Mouse (Mus musculus) 3134 (cell line): ENCODE measurements at regions not wholly inside any gene's neighbourhood (a gene's known extent, or its start where the extent isn't known, plus 50 kb on each side); places are given as distances from the start of the nearest gene placed in this dataset.

Experiments used
- DNase-seq: peaks from one replicate; pipeline ENCODE4 v3.0.0-alpha.2; 2011; ENCODE audit warnings: low spot score; ENCODE audit not compliant: insufficient read length; ENCODE audit errors: extremely low read depth

DNA sequence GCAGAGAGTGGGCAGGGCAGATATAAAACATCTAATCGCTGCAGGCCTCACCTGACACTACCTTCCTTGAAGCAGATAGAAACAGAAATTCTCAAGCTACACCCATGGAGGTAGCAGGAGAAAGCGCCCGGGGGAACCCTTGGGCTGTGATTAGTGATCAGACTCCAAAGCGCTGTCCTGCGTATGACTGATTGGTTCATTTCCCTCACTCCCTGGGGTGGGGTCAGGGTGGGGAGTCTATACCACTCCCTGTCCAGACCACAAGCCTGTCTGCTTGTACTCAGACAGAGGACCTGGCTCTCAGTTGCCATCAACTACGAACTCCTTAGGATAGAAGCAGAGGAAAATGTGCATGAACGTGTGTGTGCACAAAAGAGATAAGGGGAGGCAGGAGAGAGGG lies 77.7 kb downstream of the Gm826 start:
- no peak for DNase-seq

DNA sequence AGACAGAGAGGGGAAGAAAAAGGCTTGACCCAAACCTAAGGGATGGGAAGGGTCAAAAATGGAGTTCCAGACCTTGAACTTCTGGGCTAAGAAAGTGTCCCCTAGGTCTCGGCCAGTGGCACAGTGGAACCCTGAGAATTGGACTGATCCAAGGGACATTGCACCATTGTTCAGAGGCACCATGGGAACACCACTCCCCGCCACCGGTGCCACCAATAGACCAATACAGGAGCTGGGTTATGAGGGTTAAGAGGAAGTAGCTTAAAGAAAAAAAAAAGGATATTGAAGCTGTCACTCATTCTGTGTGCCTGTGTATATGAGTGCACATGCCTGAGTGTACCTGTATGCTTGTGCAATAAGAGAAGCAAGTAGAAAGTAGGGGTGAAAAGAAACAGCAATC lies 83.7 kb downstream of the Gm826 start:
- DNase-seq, result no peak

DNA sequence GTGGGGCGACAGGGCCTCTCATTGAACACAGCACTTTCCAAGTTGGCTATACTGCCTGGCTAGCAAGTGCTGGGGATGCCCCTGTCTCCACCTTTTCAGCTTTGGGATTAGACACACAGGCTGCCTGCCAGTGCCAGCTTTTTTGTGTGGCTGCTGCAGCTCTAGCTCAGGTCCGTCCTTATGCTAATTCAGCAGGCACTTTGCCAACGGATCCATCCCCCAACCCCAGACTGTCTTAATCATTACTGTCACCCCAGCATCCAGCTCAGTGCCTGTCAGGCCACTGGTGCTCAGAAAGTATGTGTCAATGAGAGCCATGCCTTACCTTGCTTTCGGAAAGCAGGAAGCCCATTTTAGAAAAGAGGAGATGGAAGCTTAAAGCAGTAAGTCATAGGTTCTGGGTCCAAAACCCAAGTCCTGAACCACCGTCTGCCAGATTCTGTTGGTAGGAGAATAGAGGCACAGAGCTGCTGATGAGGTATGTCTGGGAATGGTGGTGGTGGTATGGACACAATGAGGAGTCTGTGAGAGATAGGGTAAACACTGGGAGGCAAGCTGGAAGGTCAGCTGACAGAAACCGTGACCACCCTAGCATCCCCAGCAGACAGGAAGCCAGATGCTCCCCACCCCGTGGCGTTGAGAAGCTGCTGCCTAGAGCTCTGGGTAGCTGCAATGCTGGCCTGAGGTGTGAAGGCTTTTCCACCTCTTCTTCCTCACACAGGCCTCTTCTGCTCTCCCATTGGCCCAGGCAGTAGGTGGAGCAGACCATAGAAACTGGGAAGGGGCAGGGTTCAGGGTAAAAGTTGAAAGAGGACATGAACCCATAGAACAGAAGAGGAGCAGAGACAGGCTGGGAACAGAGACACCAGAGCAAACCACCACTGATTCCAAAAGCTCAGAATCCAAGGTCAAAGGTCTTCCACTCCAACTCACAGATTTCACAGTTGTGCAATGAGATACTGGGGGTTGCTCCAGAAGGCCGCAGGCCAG lies 84.6 kb downstream of the Gm826 start:
- no peak for DNase-seq

DNA sequence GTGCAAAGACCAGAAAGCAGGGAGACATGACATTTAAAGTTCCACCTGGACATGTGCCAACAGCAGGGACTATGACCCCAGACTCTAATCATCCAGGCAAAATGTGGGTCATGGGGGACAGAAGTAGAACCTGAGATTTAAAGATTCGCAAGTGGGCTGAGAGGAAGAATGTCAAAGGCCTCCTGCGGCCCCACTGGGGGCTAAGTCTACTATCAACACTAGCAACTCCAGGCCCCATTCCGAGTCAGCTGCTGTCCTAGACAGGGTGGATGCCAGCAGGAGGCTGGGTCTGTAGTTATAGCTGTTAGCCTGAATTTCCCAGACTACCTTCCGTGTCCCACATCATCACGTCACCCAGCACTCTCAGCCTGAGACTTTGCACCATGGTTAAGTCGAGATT lies 86.7 kb downstream of the Gm826 start:
- no peak for DNase-seq

DNA sequence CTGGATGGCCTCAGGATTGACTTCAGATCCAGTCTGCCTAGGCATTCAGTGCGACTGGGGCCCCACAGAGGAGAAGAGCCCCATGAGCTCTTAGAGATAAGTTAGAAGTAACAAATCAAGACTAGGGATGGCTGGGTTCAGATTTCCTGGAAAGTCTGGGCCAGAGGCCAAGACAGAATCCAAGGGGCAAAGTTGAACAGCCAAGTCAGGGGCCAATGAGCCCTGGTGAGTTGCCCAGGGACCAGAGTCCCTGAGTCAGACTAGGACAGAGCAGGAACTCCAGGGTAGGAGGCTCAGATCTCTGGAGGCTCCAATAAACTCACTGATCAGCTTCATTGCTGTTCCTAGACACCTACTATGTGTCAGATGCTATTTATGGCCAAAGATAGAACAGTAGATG lies 87.6 kb downstream of the Gm826 start:
- no peak for DNase-seq

DNA sequence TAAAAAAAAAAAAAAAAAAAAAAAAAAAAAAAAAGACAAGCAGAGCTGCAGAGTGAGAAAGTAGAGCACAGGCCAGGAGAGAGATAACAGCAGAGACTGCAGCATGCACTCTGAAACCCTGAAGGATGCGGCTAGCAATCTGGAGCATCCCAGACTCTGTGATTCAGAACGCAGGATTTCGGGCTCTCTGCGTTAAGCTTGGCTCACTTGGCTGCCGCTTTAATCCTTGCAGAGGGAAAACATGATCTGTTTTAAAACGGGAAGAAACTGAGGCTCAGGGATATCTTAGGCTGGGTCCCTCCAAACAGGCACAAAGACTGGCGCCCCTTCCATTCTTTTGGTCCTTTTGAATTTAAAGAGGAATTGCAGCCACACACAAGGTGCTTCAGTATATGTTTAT lies 89.1 kb downstream of the Gm826 start:
- no peak for DNase-seq

DNA sequence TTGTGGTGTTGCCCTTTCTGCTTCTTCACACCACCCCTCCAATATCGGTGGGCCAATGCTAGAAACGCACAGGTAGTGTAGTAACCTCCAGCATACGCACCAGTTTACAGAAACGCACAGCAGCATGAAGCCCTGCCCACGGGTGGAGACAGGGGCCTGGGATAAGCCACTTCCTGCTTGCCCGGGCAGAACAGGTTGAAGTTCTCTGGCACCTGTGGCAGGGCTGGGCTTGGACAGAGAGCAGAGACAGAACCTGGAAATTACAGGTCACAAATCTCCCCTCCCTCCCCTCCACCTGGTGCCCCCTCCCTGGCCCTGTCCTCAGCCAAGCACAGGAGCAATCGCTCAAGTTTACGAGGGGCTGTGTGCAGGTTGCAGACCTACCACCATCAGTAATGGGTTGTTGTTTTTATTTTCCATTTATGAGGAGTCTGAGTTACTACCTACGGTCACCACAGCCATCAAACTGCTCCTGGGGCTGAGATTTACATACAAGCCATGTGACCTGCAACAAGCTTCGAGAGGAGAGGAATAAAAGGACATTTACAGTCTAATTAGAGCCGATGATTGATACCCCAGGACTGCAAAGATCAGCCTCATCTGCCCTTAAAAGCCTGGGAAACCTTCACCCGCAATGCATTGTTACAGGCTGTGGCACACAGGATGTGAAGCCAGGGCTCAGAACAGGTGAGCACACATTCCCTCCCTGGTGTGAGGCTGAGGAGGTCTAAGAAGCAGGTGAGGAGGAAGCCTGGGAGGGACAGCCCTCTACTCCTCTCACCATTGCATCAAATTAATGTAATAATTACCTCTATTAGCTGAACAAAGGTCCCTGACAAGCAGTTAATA lies 93.2 kb downstream of the Gm826 start:
- DNase-seq, result no peak

DNA sequence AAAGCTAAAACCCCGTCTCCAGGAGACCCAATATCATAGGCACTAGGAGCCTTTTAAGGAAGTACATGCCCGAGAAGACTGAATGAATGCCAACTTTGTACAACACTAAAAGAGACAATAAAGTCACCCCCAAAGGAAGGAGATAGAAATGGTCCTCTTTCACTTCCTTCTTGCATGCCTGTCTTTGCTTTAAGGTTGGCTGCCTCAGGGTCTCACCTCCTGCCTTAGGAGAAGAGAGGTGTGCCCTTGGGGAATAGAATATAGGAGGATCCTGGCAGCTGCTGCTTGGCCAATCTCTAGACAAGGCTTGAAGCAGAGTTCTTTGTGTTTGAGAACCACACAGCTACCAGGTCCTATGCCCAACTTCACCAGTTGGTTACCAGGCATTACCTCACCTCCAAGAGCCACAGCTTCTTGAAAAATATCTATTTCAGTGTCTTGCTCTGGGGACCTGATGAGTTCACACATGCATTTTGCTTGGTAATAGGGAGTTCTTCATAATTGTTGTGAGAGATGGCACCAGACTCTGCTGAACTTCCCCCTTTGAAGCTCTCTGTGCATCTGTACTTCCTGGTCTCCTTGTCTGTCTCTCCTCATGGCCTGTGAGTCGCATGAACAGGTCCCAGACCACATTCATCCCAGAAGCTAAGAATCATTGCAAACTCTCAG lies 96.4 kb downstream of the Gm826 start:
- DNase-seq, result no peak

DNA sequence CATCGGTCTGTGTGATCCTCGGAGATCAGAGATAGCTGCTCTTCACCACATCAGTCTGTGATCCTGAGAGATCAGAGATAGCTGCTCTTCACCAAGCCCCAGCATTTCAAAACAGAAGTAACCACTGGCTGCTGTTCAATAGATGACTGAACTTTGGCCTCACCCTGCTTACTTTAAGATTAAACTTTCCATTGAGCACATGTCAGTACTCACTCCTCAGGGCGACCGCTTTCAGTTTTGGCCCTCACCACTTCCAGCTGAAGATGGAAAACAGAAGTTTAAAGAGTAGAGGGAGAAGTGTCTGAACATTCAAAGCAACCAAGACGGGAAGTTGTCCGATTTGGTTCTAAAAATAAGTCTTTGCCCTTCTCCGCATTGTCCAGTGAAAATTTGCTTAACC lies 97.2 kb downstream of the Gm826 start:
- no peak for DNase-seq

DNA sequence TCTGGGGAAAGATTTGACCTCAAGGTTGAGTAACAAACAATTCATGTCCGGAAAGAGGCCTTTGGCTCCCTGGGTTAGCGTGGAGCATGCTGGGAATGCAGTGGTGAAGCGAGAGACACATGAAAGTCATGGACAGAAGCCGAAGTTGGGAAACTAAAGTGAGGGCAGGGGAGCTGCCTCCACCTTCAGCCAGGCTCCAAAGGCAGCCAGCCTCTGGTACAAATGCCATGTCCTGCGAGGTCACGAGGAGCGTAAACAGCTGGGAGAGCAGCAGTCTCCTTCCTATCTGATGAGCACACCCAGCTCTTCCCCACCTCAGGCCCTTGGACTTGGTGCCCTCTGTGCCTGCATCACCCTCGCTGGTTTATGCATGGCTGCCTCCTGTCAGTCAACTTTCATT lies 103.2 kb downstream of the Gm826 start:
- no peak for DNase-seq

DNA sequence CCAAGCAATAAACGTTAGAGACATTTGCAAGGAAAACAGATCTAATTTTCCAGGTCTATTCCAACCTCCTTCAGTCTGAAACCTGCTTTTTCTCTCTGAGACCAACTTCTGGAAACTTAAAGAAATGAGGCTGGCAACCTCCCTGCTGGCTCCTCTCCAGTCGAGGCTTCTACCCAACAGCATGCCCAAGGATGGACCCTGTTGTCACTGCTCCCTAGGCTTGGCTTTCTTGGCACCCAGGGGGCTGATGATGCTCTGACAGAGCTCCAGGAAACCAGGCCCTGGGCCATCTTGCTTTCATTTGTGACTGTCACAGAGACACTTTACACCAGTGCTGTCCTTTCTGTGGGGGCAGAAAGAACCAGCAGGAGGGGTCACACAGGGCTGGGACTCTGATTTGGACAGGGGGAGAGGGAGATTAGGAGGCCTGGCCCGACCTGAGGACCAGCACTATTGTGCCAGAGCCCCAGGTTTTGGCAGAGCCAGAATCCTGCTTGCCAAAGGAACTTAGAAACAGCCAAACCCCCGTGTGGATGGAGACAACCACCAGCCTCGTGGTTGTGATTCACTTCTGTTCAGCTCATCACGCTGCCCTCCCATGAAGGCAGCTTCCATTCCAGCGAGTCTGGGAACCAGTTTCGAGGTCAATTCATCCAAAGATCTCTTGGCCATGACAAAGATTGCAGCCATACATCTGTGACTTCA lies 105.5 kb downstream of the Gm826 start:
- peak; percentile 41 for DNase-seq

DNA sequence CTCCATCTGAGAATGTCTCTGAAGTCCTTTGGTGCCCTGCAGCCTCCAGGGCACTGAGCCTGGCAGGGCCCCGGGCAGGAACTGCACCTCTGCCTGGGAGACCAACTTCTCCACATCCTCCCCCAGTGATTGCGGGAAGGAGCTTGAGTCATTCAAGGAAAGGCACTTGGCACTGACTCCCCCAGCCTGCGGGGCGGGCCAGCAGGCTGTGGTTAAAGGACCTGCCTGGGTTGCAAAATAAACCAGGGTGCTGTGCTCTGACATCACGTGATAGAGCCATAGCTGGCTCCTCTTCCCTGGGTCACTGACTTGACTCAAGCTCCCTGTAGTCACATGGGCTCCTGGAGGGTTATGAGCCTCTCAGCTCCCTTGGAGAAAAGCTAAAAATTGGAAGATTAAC lies 108.5 kb downstream of the Gm826 start:
- DNase-seq, result peak; percentile 91

DNA sequence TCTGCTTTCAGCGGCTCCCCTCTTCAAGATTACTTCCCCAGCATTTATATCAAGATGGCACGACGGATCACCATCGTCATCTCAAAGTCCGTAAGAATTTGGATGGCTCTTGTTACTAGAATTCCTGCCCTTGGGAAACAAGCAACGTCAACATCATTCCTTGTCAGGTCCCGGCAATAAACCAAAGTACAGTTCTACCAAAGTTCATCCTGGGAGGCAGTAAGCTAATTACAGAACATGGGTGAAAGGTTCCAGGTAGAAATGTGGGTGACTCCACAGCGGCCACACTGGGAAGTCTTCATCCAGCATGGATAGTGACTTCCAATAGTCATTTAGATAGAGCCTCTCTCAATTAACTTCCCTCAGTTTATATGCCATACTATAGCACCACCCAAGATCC lies 110.6 kb downstream of the Gm826 start:
- DNase-seq, result no peak

DNA sequence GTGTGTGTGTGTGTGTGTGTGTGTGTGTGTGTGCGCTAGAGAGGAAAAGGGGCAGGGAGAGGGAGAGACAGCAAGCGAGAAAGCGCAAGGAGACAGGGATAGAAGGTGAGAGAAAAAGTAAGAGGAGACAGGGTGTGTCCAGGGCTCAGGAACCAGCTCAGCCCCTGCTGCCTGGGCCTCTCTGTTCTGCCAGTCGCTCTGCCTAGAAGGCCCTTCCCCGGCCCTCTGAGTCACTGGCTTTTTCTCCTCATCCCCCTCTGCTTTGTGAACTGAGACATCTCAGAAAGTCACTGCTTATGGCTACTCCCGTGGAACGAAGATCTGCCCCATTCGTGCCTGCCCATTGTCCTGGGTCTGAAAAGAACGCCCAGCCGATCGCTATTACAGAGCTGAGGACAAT lies 112.2 kb downstream of the Gm826 start:
- no peak for DNase-seq

DNA sequence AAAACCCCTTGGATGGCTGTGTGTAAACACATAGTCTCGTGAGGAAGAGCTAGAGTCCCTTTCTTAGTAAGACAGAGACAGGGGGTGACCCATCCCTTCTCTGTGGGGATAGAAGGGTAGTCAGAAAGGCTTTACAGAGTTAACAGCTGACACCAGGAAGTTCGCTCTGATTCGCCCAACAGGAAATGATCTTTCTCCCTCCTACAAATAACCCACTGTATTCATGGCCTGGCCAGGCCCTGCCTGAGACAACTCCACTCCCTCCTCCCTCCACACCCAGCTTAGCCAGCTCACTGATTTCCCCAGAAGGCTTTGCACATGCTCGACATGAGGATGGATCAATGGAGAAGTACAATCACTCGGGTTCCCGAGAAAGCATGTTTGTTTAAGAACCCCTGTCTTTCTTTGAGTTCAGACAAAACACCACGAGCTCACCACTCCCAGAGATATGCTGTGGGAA lies 113.4 kb downstream of the Gm826 start:
- no peak for DNase-seq

DNA sequence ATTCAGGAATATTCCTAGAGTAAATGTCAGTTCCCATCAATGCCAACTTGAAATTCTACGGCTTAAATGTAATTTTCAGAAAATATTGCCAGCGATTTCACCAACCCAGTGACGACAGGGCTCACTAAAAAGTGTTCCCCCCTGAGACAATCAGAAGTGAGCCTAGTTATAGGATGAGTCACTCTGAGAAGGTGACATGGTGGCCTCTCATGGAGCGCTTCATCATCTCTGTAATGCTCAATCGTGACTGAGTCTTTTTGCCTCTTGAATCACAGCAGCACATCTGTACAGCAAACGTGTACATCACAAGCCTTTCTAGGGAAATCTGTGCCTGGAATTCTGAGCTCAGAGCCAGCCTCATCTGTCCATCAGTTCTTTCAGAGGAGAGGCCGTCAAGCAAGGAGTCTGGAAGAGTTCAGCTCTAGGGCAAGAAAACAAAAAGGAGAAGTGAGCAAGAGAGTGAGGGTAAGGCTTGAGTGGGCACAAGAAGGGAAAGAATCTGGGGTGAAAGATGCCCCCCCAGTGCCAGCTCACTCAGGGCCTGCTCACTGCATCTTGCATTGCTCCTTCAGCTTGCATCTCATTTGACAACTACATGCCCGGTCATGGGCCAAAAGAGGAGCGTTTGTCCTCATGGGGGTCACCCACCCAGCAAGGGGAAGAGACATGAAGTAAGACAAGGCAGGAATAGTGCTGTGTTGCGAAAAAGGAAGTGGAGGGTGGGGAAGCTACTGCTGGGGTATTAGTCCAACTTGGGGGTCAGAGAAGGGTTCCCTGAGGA lies 119.7 kb downstream of the Gm826 start:
- DNase-seq, result no peak

DNA sequence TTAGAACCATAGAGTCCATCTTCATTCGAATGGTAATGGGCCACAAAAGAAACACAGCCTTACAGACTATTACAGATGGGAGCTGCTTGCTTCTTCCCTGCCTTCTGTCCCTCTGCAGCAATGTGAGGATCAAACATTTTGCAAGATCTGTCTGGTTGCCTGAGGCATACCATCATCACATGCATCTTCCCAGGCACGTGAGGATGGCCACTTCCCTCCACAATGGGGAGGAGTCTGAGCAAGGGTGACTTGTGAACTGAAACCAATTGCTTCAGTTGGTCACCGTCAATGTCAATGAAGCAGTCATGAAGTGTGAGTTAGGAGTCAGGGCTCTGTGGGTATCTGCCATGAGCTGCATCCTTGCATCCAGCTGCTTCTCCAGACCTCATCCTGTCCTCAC lies 123.5 kb downstream of the Gm826 start:
- DNase-seq, result no peak

DNA sequence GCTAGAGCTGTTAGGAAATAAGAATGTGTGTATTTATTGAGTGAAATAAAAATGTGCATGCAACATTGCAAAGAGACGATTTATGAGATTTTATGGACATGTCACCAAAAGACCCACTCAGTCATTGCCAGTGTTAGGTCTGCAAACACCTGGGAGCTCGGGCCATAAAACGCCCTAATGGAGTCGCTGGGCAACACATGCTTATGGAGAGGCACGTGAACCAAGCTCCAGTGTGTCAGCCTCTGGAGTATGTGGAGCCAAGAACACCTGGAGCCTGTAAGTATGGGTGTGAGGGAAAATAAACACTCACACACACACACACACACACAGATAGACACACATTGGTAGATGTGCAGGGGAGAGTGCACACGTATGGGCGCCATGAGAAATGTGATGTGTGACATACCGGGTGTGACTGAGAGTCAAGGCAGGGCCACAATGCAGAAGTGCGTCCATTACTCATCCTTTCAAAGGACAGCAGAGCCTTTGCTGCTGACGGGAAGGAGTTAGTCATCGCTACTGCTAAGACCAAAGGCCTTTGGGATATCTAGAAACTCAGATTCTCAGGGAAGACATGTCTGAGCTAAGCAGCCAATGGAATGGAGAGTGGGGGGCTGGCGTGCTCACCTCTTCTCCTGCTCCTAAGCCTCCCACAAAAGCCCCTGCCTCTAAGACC lies 124.2 kb downstream of the Gm826 start:
- DNase-seq, result peak; percentile 19

DNA sequence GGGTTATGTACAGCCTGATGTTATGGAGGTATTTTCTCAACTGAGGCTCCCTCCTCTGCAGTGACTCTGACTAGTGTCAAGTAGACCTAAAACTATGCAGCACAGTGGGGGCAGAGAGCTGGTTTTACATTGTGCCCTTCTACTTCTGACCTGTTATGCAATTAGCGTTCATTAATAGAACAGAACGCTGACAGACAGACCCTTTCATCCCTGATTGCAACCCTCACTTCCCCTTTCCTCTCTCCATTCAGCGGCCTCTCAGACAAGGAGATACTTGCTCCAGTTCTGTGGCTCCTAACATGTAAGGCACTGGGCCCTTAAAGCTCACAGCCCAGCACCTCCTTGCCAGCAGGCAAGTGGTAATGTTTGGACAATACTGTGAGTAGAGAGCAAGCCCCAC lies 125.7 kb downstream of the Gm826 start:
- DNase-seq, result no peak
